Mouse (Mus musculus): ENCODE data around the gene Wasf2.
A peak's percentile ranks its signal among the peaks of the same experiment; 100 is the strongest.

The Wasf2 gene

DNA sequence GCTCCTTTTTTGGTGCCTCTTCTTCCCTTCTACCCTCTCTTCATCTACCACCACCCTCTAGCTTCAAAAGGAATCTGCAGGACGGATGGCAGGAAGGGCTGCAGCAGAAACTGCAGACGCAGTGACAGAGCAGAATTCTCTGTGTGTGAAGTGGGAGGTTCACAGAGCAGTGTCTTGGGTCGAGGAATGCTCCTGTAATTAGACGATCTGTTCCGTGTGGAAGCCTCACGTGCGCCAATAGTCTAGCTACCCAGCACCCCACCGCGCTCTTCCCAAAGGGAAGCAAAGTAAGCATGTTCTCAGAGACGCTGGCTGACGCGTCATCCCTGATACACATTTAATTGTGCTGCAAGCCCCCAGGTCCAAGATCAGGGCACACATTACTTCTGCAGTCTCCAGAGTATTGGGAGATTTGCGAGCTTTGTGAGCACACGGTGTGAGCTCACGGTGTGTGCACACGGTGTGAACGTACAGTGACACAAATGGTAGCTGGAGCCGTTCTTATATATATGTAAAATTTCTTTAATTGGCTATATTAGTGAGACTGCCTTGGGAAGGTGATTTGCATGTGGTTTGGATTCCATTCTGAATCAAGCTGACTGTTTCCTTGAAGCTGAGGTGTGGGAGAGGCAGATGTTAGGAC is 46.6 kb downstream of the Wasf2 start:
- no peak for DNase-seq

DNA sequence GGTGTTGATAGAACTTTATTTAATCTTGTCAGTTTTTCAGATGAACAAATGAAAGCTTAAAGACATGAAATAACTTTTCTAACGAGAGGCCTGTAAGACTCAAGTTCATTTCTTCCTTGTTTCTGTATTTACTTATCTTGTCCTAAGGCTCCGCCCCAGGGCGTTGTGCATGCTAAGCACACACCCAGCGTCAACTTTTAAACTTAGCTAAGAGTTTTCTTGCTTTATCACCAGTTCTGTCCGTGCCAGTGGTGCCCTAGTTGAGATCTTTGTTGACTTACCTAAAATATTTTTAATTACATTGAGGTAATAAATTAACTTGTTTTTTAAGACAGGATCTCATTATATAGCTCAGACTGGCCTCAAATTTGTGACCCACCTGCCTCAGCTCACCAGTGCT is 48.0 kb downstream of the Wasf2 start:
- no peak for DNase-seq

DNA sequence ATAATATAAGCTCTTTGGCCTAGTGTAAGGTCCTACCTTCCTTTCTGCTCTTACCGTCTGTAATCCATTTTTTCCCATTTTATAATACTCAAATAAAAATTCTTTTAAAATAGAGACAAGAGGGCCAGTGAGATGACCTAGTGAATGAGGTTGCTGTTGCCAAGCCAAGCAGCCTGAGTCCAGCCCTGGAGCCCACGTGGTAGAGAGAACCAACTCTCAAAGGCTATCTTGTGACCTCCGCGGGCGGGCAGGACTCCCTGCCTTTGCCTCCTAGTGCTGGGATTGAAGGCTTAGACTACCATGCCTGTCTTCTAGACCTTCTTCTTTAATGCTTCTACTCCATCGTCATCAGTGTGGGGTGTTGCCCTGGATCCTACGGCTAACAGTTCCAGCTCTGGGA is 49.0 kb downstream of the Wasf2 start:
- DNase-seq: no peak

DNA sequence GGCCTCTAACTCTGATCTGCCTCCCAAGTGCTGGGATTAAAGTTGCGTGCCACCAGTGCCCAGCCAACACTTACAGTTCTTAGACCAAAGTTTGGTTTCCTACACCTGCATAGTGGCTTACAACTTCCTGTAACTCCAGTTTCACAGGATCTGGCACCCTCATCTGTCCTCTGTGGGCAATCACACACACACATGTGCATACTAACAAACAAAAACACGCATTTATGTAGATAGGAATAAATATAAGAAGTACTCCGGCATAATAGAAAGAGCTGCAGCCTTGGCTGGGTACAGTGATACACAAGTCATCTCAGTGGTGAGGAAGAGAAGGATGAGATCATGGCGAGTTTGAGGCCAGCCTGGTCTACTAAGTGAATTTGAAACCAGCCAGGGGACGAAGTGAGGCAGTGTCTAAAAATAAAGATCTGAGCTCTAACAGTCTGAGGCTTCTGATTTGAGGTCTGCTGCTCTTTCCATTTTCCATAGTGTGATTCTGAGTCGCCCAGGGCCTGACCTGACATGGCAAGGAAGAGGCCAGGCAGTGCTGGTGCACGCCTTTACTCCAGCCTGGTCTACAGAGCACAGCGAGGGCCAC is 52.2 kb downstream of the Wasf2 start:
- no peak for DNase-seq

DNA sequence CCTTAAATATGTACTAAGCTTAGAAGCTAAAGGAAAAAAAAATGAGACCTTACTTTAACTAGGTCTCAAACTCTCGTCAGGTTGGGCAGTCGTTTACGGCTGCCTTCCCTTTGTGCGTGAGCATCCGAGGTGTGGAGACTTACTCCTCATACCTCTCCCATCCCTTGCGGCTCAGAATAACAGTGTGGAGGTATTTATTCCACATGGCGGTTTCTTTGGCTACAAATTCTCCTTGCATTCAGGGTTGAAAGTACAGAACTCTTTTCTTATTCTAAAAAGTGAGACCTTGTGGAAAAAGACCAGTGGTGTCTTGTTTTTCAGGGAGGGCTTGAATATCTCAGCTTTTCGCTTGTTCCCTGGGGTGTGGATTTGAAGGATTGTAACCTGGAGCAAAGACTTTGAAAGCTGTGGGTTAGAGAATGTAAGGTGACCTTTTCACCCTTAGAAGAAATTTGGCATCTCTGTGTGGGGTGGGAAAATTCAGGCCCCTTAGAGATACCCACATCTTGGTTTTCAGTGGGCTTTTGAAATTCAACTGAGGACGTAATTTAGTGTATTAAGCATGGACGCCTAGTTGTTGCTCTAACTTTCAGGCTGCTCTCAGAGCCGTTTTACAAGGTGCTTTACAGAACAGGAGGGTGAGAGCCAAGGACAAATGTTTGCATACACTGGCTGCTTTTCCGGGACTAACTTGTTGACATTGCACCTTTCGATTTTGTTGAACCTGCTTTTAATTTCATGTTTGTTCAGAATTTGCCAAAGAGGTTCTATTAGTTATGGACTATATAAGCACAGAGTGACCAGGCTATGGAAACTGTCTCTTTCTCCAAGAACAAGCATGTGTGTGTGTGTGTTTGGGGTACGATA is 54.0 kb downstream of the Wasf2 start:
- DNase-seq: no peak

DNA sequence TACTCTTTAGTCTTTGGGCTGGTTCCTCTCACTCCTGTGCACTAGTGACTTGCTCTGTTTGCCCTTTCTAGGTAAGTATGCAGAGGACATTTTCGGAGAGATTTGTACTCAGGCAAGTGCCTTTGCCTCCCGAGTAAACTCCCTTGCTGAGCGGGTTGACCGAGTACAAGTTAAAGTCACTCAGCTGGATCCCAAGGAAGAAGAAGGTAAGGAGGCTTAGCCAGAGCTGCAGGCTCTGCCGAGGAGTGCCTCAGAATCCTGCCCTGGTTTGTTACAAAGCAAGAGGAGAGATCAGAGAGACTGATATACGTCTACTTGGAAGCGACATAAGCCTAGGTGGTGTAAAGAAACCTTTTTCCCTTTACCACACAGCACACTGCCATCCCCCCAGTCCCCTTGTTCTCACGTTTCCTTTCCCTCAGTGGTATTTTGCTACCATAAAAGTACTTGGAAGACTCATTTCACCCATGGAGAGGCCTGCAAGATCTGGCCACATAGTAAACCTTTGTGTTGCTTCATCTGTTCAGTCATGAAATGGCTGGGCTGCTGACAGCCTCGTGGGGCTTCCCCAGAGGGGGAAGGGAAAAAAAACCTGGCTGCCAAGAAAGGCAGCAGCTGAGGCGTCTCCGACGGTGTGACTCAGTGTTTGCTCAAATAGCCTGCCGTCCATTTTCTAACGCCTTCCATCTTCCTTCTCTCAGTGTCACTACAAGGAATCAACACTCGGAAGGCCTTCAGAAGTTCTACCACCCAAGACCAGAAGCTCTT is 54.8 kb downstream of the Wasf2 start:
- DNase-seq: no peak

DNA sequence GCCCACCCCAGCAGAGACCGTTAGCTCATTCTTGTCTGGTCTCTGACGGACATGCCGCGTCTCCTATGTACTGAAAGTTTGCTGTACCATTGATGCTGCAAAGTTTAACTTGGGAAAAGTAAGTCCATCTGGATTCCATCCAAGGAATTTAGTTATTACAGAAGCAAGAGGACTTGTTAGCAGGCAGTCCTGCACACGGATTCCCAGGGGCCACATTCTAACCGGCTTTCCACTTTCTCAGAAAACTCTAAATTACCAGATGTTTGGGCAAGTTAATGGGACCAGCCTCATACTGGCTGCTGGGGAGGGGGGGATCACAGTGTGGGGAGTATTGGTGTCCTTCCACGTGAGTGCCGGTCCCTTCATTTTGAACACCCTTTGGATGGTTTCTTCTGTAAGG is 55.6 kb downstream of the Wasf2 start:
- DNase-seq: no peak

DNA sequence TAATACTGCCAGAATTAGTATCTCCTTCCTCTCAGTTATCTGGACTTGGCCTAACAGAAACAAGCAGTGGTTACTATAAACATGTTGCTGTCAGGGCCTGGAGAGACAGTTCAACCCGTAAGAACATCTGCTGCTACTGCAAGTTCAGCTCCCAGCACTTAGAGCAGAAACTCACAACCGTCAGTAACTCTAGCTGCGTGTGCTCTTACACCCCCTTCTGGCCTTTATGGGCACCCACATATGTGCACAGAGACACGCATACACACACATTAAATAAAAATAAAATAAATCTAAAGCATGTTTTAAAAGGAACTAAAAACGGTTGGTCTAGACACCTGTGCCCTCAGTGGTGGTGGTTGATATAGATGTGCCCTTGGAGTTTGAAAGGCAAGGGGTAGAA is 56.6 kb downstream of the Wasf2 start:
- DNase-seq: no peak

DNA sequence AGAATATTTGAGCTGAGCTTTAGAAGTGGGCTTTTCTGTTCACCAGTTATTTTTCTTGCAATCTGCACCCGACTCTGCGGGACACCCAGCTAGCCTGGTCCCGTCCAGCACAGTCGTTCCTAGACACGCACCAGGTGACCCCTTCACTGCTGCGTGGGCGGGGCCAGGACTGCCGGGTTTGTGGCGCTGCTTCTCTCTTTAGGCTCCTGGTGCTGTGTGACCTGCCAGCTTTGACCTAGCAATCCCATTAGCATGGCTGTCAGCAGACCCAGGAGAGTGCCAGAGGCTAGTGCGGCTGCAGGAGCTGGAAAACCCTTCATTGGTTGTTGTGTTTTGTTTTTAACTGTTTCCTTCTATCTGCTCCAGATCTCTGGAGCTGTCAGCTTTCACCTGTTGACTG is 59.1 kb downstream of the Wasf2 start:
- DNase-seq: no peak

DNA sequence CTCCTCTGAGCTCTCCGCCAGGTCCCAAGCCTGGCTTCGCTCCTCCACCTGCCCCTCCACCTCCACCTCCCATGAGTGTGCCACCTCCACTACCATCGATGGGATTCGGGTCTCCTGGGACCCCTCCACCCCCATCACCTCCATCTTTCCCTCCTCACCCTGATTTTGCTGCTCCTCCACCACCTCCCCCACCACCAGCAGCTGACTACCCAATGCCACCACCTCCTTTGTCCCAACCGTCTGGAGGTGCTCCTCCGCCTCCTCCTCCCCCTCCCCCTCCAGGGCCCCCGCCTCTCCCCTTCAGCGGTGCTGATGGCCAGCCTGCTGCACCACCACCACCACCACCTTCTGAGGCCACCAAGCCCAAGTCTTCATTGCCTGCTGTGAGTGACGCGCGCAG is 64.2 kb downstream of the Wasf2 start:
- no peak for DNase-seq

DNA sequence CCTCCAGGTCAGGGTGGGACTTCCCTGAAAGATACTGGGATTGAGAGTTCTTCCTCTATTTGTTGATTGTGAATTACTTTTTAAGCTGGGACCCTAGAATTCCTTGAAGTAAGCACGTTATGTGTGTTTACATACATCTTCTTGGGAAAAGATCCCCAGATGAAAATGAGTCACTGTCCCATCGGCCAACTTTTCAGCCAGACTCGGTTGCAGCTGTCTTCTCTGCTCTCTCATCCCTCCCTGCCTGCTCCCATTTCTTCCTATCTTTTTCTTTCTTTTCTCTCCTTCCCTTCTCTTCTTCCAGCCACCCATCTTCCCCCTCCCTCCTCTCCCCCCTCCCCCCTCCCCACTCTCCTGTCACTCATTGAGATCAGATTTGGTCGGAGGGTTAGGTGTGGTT is 64.7 kb downstream of the Wasf2 start:
- DNase-seq: no peak

DNA sequence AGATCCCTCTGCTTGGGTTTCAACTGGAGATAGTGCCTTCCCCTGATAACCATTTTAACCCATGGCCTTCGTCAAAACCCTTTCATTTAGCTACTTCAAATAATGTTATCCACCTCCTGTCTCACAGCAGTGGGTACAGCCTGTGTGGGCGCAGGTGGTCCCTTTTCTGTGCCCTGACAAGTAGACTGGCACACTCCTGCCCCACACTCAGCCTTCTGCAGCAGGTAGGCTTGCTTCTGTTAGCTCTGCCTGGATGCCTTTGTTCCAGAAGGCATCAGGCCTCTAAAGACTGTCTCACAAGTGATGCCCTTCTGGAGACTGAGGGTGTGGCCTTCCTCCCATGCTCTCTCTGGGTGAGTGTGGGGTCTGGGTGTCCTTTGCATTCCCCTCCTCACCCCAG is 65.8 kb downstream of the Wasf2 start:
- DNase-seq: no peak

DNA sequence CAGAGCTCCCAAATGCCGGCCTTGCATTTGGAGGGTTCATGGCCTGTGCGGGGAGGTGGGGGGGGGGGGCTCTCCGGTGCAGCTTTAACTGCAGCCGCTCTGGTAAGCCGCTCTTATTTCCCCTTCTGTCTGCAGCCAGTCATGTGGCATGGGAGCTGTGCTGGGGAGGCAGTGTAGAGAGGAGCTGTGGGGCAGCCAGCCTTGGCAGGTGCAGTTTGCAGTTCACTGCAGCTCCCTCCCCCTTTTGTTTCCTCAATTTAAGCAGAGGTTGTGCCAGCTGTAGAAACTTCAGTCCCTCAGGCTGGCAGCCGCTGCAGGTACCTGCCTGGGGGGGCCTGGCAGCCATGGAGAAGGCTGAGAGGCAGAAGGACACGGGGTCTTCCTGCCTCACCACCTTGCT is 66.5 kb downstream of the Wasf2 start:
- peak; percentile 71 to 81 for DNase-seq

DNA sequence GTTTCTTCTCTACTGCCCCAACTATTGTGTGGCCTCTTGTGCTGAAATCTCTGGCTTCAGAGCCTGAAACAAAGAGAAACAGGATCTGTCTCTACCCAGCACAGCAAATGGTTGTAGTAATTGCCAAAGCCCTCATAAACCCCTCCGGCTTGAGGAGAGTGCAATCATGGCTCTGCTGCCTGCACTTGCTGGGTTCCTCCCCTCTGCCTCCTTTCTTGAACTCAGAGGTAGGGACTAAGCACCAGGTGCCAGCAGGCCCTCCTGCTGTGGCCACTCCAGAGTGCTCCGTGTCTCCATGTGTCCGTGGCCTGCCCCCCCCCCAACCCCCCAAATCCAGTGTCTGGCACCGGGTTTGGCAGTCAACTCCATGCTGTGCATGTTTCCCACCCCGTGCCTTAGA is 67.0 kb downstream of the Wasf2 start:
- DNase-seq: no peak

DNA sequence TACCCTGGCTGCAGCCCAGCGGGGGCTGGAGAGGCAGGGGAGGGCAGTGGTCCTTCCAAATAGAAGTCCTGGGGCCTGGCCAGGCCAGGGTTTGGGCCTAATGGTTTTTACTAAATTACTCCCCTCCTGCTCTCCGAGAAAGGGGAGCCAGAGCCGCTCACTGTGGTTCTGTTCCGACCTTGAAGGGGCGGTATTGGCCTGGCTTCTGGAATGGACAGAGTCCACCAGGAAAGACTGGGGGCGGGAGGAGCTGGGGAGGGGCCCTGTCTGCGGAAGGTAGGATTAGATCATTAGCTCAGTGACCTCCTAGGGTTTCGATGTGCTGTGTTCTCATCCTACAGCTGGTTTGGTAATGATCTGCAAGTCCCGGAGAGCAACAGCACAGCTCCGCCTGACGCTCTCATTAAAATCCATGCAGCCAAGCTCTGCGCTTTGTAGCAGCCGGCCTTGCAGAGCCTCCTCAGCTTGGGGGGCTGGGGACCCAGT is 67.5 kb downstream of the Wasf2 start:
- DNase-seq: no peak

DNA sequence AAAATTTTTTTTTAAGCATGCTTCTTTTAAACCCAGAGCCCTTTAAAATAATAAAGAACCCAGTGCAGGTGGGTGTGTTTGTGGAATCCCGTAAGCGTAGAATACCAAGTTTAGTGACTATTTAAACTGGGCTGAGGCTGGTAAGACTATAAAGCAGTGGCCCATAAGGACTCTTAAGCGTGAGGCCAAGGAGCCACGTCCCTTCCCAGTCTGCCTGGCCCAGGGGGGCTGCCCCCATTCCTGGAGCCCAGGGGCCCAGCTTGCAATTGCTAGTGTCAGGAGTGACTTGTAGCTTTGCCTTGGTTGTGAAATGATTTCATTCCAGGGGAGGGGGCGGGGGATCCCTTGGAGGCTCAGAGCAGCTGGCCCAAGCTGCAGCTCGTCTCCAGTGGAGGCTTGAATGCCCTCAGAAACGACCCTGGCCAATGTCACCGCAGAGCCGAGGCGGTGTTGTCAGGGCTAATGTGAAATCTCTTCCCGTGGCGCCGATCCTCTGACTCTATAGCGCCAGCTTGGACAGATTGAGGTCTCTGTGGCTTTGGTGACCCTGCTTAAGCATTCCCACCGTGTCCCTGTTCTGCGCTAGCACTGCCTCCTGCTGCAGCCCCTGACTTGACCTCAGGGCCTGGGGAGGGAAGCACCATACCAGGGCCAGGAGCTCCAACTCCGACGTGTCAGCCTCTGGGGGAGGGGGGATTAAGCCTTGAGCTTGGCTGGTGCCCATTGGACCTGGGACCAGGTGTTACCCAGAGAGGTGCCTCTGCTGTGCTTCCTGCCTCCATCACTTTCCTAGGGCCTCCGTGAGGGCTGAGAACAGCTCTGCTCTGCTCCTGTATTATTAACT is 68.3 kb downstream of the Wasf2 start:
- no peak for DNase-seq

DNA sequence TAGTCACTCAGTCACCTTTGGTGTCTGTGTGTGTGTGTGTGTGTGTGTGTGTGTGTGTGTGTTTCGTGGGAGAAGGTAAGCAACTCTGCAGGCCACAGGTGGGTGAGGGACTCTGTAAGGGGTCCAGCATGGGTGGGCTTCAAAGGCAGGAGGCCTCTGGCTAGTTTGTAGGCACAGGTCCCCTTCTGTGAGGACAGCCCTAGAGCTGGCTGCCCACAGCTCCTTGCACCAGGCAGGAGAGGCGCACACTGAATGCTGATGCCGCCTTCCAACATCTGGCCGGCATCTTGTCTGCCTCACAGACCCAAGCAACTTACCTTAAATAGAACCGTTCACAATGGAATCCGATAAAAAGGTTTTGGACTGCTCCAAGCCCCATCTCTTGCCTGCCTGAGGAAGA is 69.4 kb downstream of the Wasf2 start:
- no peak for DNase-seq

DNA sequence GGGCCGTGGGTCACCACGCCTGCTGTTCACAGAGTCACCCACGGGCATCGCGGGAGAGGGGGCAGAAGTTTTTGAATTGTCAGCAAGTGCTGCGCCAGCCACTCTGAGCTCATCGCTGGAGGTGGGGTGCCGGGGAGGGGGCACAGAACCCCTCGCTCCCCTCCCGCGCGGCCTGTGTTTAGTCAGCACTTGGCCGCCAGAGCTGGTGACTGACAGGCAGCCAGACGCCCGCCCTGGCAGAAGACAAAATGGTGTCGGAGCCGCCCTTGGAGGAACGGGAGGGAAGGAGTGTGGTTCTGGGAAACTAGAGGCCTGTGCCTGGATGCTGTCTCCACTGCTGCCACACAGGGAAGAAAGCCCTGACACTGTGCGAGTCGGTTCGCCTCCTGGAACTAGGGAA is 70.0 kb downstream of the Wasf2 start:
- no peak for DNase-seq

DNA sequence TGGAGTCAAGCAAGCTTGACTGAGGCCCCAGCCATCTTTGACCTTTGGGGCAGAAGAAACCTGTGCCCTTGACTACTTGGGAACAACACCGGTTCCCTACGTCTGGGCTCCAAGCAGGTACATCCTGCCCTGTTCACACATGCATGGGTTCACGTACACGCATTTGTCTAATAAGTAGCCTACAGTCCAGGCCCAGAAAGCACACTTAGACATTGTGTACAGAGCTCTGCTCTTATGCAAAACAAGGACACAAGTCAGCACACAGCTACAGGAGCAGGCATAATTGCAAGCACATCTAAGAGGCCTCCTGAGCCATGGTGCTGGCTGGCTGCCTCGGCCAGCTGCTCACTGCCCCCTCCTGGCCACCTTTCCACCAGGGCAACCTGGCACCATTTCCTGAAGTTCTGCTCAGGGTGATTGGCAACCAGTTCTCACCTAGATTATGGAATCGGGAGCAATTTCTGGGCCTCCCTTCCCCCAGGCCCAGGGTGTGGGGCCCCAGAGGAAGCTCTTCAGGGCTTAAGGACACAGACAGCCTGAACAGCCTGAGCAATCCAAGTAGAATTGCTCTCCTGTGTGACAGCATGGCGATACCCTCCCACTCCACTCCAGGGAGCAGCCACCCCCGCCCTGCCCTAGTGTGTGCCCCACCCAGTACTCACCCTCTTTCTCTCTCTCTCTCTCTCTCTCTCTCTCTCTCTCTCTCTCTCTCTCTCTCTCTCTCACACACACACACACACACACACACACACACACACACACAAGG is 70.9 kb downstream of the Wasf2 start:
- no peak for DNase-seq

DNA sequence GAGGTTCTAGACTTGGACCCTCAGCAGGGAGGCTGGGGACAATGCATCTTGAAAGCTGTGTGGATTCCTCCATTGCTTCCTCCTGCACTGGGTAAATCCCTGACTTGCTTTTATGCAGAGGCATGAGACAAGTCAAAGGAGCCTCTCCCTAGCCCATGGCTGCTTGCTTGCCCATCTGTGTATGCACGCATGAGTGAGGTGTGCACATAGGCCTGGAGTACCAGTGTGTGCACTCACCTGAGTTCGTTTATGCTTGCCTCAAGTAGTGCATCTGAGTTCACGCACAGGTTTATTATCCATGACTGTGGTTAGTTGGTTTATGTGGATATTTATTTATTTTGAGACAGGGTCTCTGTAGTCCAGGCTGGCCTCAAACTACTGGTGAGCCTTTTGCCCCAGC is 71.9 kb downstream of the Wasf2 start:
- no peak for DNase-seq

DNA sequence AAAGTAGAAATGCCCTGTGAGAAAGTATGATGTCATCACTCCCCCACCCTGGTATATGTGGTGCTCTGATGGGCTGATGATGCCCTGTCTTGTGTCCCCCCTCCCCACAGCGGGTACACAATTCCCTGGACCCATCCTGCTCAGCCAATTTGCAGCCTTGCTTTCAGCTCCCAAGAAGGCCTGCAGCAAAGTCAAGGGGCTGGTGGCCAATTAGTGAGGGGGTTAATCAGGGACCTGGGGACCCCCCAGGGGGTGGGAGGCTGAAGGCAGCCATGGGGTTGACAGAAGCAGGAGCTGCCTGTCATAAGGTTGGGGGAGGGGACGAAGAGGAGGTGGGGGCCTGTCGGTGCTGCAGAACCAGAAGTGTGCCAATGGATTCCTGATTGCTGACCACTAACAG is 73.3 kb downstream of the Wasf2 start:
- no peak for DNase-seq

DNA sequence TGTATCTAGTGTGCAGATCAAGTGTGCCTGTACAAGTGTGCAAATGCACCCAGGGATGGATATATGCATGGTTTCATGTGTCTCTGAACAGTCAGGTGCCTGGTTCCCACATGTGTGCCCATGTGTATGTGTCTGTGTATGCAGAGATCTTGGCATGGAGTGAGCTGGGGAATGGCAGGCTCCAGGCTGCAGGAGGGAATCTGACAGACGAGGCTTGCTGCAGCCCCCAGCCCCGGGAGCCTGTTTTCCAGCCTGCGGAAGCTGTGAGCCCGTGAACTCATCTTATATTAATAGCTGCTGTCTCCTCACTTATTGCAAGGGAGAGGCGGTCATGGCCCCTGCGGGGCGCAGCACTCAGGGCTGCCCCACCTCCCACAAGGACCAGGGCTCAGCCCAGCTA is 74.1 kb downstream of the Wasf2 start:
- DNase-seq: no peak
